Mouse (Mus musculus): Measurements from ENCODE around the gene Nop2. TPM values are rescaled to one million over a fixed set of nuclear protein-coding genes. Genes with fewer than 3 reads are reported as not detected.
"Not testable (repeated sequence)": the region's sequence is repeated elsewhere in the genome, so short reads cannot be mapped to it uniquely, and the experiment has no call there.

Gene Nop2
- total RNA-seq, 2 experiments from 2014 or later = 6.7 to 11.8 TPM

- no peak for ATAC-seq (replicated peaks; ENCODE audit: low FRiP score, poor library complexity, severe bottlenecking)
Measured at GRCm38 (mm10) chr6:125148926-125149568, 17.3 kb downstream of the Nop2 start.

DNA sequence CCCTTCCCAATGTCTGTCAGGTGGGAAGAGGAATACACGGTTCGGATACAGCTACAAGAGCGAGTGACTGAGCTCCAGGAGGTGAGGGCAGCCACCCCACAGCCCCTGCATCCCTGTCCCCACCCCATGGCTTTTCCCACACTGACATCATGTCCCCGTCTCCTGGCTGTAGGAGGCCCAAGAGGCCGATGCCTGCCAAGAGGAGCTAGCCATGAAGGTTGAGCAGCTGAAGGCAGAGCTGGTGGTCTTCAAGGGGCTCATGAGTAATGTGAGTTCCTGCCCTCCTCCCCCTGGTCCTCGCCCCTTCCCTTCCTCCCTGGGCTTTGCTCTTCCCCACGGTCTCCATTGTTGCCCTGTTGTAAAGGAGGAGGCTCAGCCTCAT, 17.9 kb downstream of the Nop2 start:
- no peak for ATAC-seq (replicated peaks; ENCODE audit: low FRiP score, poor library complexity, severe bottlenecking)

DNA sequence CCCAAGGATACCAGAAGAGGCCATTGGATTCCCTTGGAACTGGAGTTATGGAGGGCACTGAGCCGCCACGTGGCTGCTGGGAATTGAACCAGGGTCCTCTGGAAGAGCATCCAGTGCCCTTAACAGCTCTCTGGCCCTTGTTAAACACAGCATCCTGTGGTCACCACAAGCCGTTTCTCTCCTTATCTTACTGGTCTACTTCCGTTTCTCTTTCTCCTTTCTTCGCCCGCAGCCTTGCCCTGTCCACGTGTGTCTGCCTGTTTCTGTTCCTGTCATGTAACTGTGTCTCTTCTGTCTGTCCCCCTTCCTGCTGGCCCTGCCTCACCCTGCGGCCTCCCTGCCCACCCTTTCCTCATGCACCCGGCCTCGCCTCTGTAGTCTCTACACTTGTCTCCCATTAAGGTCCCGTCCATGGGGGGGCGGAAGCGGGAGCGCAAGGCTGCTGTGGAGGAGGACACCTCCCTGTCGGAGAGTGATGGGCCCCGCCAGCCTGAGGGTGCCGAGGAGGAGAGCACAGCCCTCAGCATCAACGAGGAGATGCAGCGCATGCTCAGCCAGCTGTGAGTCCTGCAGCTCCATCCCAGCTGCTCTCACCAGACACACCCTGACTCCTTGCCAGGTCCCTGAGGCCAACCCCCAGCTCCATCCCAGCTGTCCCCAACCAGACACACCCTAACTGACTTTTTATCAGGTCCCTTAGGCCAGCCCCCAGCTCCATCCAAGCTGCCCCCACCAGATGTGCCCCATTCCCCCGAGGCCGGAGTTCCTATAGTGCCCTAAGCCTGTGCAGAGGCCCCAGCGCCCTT, 20.7 kb downstream of the Nop2 start:
- ATAC-seq (replicated peaks; ENCODE audit: low FRiP score, poor library complexity, severe bottlenecking) = no peak

GRCm38 (mm10) chr6:125153018-125153389, 21.3 kb downstream of the Nop2 start:
- ATAC-seq (replicated peaks; ENCODE audit: low FRiP score, poor library complexity, severe bottlenecking) = no peak

DNA sequence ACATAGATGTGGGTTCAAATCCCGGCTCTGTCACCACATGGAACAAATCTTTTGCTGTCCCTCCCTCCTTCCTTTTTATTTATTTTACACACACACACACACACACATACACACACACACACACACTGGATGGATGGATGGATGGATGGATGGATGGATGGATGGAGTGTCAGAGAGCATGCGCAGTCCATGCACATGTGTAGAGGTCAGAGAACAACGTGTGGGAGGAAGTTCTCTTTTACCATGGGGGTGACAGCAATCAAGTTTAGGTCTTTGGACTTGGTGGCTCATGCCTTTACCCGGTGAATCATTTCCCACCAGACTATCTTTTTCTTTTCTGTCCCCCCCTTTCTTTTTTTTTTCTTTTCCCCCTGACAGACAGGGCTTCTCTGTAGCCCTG, 22.0 kb downstream of the Nop2 start:
- no peak for ATAC-seq (replicated peaks; ENCODE audit: low FRiP score, poor library complexity, severe bottlenecking)

DNA sequence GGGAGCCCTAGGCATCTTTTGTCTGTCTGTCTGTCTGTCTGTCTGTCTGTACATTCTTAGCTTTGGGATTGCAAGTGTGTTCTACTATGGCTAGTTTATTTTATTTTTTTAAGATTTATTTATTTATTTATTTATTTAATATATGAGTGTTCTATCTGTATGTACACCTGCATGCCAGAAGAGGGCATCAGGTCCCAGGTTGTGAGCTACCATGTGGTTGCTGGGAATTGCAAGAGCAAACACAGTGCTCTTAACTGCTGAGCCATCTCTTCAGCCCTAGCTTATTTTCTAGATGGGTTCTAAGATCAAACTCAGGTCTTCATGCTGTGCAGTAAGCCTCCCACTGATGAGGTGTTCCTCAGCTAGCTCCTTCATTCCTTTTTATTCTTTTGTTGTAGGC, 22.8 kb downstream of the Nop2 start:
- no peak for ATAC-seq (replicated peaks; ENCODE audit: low FRiP score, poor library complexity, severe bottlenecking)

DNA sequence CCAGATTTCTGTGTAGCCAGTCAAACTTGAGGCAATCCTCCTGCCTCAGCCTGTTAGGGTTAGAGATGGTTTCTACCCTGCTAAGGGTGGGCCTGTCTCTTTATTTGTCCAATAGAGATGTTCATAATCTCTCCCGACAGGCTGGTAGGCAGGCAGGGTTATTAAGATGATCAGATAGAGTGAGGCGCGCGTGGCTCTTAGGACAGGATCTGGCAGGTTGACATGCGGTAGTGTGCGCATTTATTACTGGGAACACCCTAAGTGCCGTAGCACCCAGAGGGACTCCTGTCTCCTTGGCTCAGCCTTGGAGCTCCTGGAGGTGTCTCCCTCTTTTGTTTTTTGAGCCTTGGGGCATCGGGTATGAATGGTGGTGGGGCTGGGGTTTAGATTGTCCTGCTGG, 23.6 kb downstream of the Nop2 start:
- ATAC-seq (replicated peaks; ENCODE audit: low FRiP score, poor library complexity, severe bottlenecking) = no peak

DNA sequence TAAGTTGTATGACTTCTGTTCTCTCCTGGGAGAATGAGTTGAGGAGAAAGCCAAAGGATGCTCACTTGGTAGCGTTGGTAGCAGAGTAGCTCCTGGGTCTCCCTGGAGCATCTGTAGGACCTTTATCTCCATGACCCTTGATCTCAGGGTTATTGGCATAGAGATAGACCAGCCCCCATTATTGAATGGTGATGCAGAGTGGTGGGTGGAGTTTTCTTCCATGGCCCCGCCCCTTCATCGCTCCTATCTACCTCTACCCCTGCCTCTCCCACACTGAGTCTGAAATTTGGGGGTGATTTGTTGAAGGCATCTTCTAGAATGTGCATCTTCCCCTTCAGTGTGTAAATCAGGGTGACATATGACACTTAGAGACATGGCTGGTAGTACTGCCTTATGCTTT, 24.8 kb downstream of the Nop2 start:
- no peak for ATAC-seq (replicated peaks; ENCODE audit: low FRiP score, poor library complexity, severe bottlenecking)

- ATAC-seq (replicated peaks; ENCODE audit: low FRiP score, poor library complexity, severe bottlenecking) = no peak
Measured at GRCm38 (mm10) chr6:125156903-125157614, 25.4 kb downstream of the Nop2 start.

DNA sequence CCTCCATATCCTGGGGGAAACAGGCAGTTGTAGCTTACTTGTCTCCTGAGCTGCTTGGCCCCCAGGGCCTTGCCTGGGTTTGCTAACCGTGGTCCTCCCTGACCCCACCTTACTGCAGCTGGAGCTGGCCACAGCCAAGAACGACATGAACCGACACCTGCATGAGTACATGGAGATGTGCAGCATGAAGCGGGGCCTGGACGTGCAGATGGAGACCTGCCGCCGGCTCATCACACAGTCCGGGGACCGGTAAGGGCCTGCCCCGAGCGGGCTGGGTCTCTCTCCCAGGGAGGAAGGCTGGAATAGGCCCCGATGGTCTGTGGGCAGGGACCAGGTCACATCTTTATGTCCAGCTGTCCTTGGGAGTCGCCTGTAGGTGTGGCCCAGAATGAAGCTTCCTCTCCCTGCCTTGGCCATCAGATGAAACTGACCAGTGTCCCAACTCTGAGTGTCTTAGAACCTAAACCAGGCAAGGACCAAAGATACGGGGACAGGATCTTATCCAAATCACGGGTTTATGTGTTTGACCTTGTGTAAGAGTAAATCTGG, 27.3 kb downstream of the Nop2 start:
- ATAC-seq (replicated peaks; ENCODE audit: low FRiP score, poor library complexity, severe bottlenecking) = no peak

DNA sequence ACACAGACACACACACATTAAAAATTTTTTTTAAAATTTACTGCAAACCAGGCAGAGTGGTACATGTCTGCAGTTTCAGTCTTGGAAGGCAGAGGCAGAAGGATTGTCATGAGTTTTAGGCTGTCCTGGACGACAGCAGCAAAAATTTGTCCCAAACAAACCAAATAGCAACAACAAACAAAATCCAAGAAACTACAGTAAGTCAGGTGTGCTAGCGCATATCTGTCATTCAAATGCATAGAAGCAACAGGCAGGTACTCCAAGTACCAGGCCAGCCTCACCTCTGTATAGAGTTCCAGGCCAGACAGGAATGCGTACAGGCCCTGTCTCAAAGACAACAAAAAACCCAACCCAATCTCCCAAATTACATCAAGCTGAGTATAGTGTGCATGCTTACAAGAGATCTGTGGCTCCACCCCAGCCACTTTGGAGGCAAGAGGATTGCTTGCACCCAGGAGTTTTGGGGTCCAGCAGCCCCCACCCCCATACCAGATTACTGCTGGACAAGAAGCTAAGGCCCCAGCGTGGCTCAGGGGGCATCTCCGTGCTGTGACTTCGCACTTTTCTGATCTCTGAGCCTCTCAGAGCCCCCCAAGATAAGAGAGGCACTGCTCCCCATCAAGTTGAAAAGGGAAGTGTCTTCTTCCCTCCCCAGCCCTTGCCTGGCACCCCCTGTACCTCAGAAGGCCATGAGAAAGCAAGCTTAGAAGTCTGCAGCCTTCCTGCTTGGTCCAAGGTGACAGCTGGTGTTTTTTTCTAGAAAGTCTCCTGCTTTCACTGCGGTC, 28.3 kb downstream of the Nop2 start:
- ATAC-seq (replicated peaks; ENCODE audit: low FRiP score, poor library complexity, severe bottlenecking) = no peak

DNA sequence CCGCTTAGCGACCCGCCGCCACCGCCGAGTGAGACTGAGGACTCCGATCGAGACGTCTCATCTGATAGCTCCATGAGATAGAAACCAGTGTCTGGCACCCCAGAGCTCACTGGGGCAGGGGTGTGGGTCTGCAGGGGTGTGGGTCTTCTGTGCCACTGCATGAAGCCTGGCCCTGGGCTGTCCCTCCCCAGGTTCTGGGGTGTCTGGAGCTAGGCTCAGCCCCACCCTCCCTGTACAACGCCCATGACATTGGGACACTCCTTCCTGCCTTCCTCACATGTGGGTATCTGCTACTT, 28.8 kb downstream of the Nop2 start:
- no peak for ATAC-seq (replicated peaks; ENCODE audit: low FRiP score, poor library complexity, severe bottlenecking)

GRCm38 (mm10) chr6:125160854-125161760, 29.4 kb downstream of the Nop2 start:
- ATAC-seq (replicated peaks; ENCODE audit: low FRiP score, poor library complexity, severe bottlenecking) = no peak

- not testable (repeated sequence) for ATAC-seq (replicated peaks; ENCODE audit: low FRiP score, poor library complexity, severe bottlenecking)
Measured at GRCm38 (mm10) chr6:125161971-125162370, 30.3 kb downstream of the Nop2 start.

- not testable (repeated sequence) for ATAC-seq (replicated peaks; ENCODE audit: low FRiP score, poor library complexity, severe bottlenecking)
Measured at GRCm38 (mm10) chr6:125162615-125163305, 31.1 kb downstream of the Nop2 start.

GRCm38 (mm10) chr6:125163801-125164657, 32.3 kb downstream of the Nop2 start:
- no peak for ATAC-seq (replicated peaks; ENCODE audit: low FRiP score, poor library complexity, severe bottlenecking)

- peak; percentile 32 for ATAC-seq (replicated peaks; ENCODE audit: low FRiP score, poor library complexity, severe bottlenecking)
Measured at GRCm38 (mm10) chr6:125164672-125165327, 33.1 kb downstream of the Nop2 start.
